Mouse (Mus musculus): ENCODE data around the gene Jmjd6. TPM values are rescaled to one million over a fixed set of nuclear protein-coding genes. Genes with fewer than 3 reads are reported as not detected.

The Jmjd6 gene
- polyA plus RNA-seq, 1 experiment, result 34.8 TPM

DNA sequence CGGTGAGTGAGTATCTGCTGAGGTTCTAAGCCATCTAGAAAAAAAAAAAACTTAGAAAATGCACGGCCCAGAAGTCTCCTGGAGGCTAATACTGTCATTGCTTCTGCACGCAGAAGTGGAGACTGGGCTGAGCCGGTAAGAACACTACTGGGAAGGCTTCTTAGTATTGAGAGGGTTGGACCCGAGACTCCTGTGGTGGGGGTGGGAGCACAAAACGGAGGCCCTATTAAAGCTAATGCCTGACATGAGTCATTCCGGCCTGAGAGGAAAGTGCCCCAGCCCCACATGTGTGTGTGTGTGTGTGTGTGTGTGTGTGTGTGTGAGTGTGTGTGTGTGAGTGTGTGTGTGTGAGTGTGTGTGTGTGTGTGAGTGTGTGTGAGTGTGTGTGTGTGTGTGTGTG lies 36.1 kb downstream of the Jmjd6 start:
- H3K4me3 ChIP-seq (replicated peaks; ENCODE audit: insufficient read depth, low read depth, low read length), result no peak overlapping the region
- DNase-seq, result no peak
- H3K27me3 ChIP-seq (ENCODE audit: control insufficient read depth, insufficient read depth, low read length), result no peaks in the 10 kb centered on the region
- TF ChIP-seq CTCF (IDR thresholded peaks at IDR 0.05; ENCODE audit: borderline replicate concordance, insufficient read depth, low read depth, low read length) (no peak), POLR2A (IDR thresholded peaks at IDR 0.05; ENCODE audit: borderline replicate concordance, insufficient read depth, low read length) (no peak)
- WGBS, result 76% methylated on average over 7 of the region's 7 CpGs
- H3K4me1 ChIP-seq (ENCODE audit: control insufficient read depth, insufficient read depth, low read length), result peaks cover 11% of the 10 kb centered on the region
- H3K27ac ChIP-seq (ENCODE audit: insufficient read depth, low read length), result no peak overlapping the region

DNA sequence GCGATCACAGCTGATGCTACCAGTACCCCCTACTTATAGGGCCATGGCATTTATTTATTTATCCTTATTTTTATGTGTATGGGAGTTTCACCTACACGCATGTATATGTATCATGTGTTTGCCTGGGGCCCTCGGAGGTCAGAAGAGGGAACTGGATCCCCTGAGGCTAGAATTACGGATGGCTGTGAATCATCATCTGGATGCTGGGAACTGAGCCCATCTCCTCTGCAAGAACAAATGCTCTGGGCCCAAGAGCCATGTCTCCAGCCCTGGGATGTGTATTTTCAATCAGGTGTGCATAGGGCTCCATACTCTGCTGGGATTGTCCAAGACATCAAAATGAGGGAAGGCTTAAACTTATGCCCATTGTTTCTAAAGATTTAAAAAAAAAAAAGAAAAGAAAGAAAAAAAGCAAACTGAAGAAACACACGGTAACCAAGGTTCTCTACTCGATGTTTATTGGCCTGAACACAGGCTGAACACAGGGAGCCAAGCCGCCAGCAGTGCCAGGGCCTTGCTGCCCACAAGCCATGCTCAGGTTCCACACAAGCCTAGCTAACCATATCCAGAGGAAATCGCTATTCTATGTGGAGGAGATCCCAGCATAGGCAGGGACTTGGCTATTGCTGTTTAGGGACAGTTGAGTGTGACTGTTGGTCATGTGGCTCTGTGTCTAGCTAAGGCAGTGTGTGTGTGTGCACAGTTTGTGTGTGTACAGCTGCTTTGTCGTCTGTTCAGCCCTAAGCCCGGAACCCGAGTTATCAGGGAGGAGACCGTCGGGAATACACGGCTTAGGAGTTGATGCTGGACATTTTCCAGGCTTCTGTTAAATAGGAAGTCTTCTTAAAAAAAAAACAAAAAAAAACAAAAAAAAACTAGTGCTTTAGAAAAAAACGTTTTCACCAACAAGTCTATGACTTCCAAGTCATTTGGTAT lies 36.8 kb downstream of the Jmjd6 start:
- no peak for TF ChIP-seq POLR2A (IDR thresholded peaks at IDR 0.05; ENCODE audit: borderline replicate concordance, insufficient read depth, low read length)
- no peak for TF ChIP-seq CTCF (IDR thresholded peaks at IDR 0.05; ENCODE audit: borderline replicate concordance, insufficient read depth, low read depth, low read length)
- Histone ChIP-seq H3K27me3 (ENCODE audit: control insufficient read depth, insufficient read depth, low read length) (no peaks in the 10 kb centered on the region), H3K27ac (ENCODE audit: insufficient read depth, low read length) (no peak overlapping the region), H3K4me3 (replicated peaks; ENCODE audit: insufficient read depth, low read depth, low read length) (no peak overlapping the region), H3K4me1 (ENCODE audit: control insufficient read depth, insufficient read depth, low read length) (peaks cover 11% of the 10 kb centered on the region)
- DNase-seq, result no peak
- 68% methylated on average over 15 of the region's 15 CpGs for WGBS

- no peak overlapping the region for H3K4me3 ChIP-seq (replicated peaks; ENCODE audit: insufficient read depth, low read depth, low read length)
- WGBS, result 74% methylated on average over 5 of the region's 5 CpGs
- no peak overlapping the region for H3K27ac ChIP-seq (ENCODE audit: insufficient read depth, low read length)
- no peaks in the 10 kb centered on the region; the same call in none of the 2 replicates for H3K4me1 ChIP-seq (ENCODE audit: control insufficient read depth, insufficient read depth, low read length)
- no peak for TF ChIP-seq POLR2A (IDR thresholded peaks at IDR 0.05; ENCODE audit: borderline replicate concordance, insufficient read depth, low read length)
- no peak for TF ChIP-seq CTCF (IDR thresholded peaks at IDR 0.05; ENCODE audit: borderline replicate concordance, insufficient read depth, low read depth, low read length)
- H3K27me3 ChIP-seq (ENCODE audit: control insufficient read depth, insufficient read depth, low read length), result no peaks in the 10 kb centered on the region
- DNase-seq, result no peak
These were observed 40.5 kb downstream of the Jmjd6 start for GRCm38 (mm10) chr11:116802709-116803108.

DNA sequence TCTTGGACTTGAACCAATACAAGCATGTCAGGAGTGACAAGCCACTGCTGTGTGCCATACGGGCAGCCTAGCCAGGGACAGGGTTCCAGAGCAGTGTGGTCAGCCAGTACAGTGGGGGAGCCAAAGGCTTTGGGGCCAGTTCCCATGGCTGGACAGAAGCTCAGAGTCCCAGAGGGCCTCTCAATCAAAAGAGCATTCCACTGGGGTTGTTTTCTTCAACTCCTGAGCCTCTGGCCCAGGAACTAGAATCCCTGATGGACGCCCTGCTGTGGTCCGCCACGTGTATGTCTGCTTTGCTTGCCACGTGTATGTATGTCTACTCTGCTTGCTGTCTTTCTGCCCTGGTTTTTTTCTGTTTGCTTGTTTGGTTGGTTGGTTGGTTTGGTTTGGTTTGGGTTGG lies 42.1 kb downstream of the Jmjd6 start:
- Histone ChIP-seq H3K27ac (ENCODE audit: insufficient read depth, low read length) (no peak overlapping the region), H3K4me3 (replicated peaks; ENCODE audit: insufficient read depth, low read depth, low read length) (no peak overlapping the region), H3K27me3 (ENCODE audit: control insufficient read depth, insufficient read depth, low read length) (no peaks in the 10 kb centered on the region), H3K4me1 (ENCODE audit: control insufficient read depth, insufficient read depth, low read length) (no peaks in the 10 kb centered on the region; the same call in 1 of the 2 replicates)
- DNase-seq, result no peak
- TF ChIP-seq POLR2A (IDR thresholded peaks at IDR 0.05; ENCODE audit: borderline replicate concordance, insufficient read depth, low read length), result no peak
- TF ChIP-seq CTCF (IDR thresholded peaks at IDR 0.05; ENCODE audit: borderline replicate concordance, insufficient read depth, low read depth, low read length), result no peak
- 23% methylated on average over 5 of the region's 5 CpGs for WGBS

- DNase-seq, result no peak
- no peak for TF ChIP-seq POLR2A (IDR thresholded peaks at IDR 0.05; ENCODE audit: borderline replicate concordance, insufficient read depth, low read length)
- no peak for TF ChIP-seq CTCF (IDR thresholded peaks at IDR 0.05; ENCODE audit: borderline replicate concordance, insufficient read depth, low read depth, low read length)
- 13% methylated on average over 5 of the region's 5 CpGs for WGBS
- H3K4me3 ChIP-seq (replicated peaks; ENCODE audit: insufficient read depth, low read depth, low read length), result no peak overlapping the region
- H3K4me1 ChIP-seq (ENCODE audit: control insufficient read depth, insufficient read depth, low read length), result no peaks in the 10 kb centered on the region; the same call in 1 of the 2 replicates
- H3K27me3 ChIP-seq (ENCODE audit: control insufficient read depth, insufficient read depth, low read length), result no peaks in the 10 kb centered on the region
- H3K27ac ChIP-seq (ENCODE audit: insufficient read depth, low read length), result no peak overlapping the region
These were observed 43.9 kb downstream of the Jmjd6 start for GRCm38 (mm10) chr11:116799364-116799763.

Other genes starting within 250 kb of the Jmjd6 start
- gene Rhbdf2, start 216.4 kb downstream of the Jmjd6 start, polyA plus RNA-seq (2012; rRNA removed), result 1.9 and 2.2 TPM in 2 replicates
- 13.7 and 14.2 TPM in 2 replicates for gene Prcd, start 189.9 kb downstream of the Jmjd6 start, polyA plus RNA-seq (2012; rRNA removed)
- 105 and 113 TPM in 2 replicates for gene Cygb, start 189.1 kb downstream of the Jmjd6 start, polyA plus RNA-seq (2012; rRNA removed)
- gene St6galnac1, start 67.9 kb downstream of the Jmjd6 start, polyA plus RNA-seq (2012; rRNA removed), result 0.03 TPM in 1 of 2 replicates, not detected in the other
- 18.1 and 20.9 TPM in 2 replicates for gene Mxra7, start 15.4 kb downstream of the Jmjd6 start, polyA plus RNA-seq (2012; rRNA removed)
- gene Mettl23, start 171 bp downstream of the Jmjd6 start, polyA plus RNA-seq (2012; rRNA removed), result 27.3 and 27.8 TPM in 2 replicates
- 33.0 and 34.2 TPM in 2 replicates for gene Mfsd11, start 9.0 kb upstream of the Jmjd6 start, polyA plus RNA-seq (2012; rRNA removed)
- 361 and 389 TPM in 2 replicates for gene Srsf2, start 9.6 kb upstream of the Jmjd6 start, polyA plus RNA-seq (2012; rRNA removed)
- gene Mgat5b, start 75.4 kb upstream of the Jmjd6 start, polyA plus RNA-seq (2012; rRNA removed), result 25.6 and 26.9 TPM in 2 replicates

Measured in cerebellum, adult 2 months (tissue).